Mouse (Mus musculus) c-Kit-positive CD71-positive TER-119-positive erythroid progenitor cells, embryonic 14.5 days (primary cell): ENCODE measurements around the gene Hps4.
A peak's percentile ranks its signal among the peaks of the same experiment; 100 is the strongest.
"Not testable (repeated sequence)": the region's sequence is repeated elsewhere in the genome, so short reads cannot be mapped to it uniquely, and the experiment has no call there.

Experiments used
- DNase-seq: peaks from one replicate; pipeline ENCODE4 v3.0.0-alpha.2; 2013; ENCODE audit warnings: low spot score

Gene Hps4

GRCm38 (mm10) chr5:112402437-112402836, 59.6 kb downstream of the Hps4 start:
- DNase-seq, result no peak

- DNase-seq, result no peak
Observed at GRCm38 (mm10) chr5:112406017-112406416, 63.1 kb downstream of the Hps4 start.

GRCm38 (mm10) chr5:112409274-112409673, 66.4 kb downstream of the Hps4 start:
- DNase-seq, result no peak

- no peak for DNase-seq
Observed at GRCm38 (mm10) chr5:112411072-112411471, 68.2 kb downstream of the Hps4 start.

- DNase-seq, result no peak
Observed at GRCm38 (mm10) chr5:112411514-112412335, 68.8 kb downstream of the Hps4 start.

- not testable (repeated sequence) for DNase-seq
Observed at GRCm38 (mm10) chr5:112412781-112413180, 69.9 kb downstream of the Hps4 start.

GRCm38 (mm10) chr5:112416673-112417072, 73.8 kb downstream of the Hps4 start:
- DNase-seq, result no peak

- DNase-seq, result no peak
Observed at GRCm38 (mm10) chr5:112418023-112418422, 75.1 kb downstream of the Hps4 start.

- DNase-seq, result no peak
Observed at GRCm38 (mm10) chr5:112419535-112419934, 76.7 kb downstream of the Hps4 start.

- DNase-seq, result no peak
Observed at GRCm38 (mm10) chr5:112426635-112427034, 83.8 kb downstream of the Hps4 start.

GRCm38 (mm10) chr5:112427283-112427682, 84.4 kb downstream of the Hps4 start:
- DNase-seq, result peak; percentile 51
